Mouse (Mus musculus): ENCODE results near the gene Lama5. TPM values are rescaled to one million over a fixed set of nuclear protein-coding genes. Genes with fewer than 3 reads are reported as not detected.
A peak's percentile ranks its signal among the peaks of the same experiment; 100 is the strongest.

Lama5 gene
- polyA plus RNA-seq, 1 experiment from 2014 or later = 22.5 TPM

DNA sequence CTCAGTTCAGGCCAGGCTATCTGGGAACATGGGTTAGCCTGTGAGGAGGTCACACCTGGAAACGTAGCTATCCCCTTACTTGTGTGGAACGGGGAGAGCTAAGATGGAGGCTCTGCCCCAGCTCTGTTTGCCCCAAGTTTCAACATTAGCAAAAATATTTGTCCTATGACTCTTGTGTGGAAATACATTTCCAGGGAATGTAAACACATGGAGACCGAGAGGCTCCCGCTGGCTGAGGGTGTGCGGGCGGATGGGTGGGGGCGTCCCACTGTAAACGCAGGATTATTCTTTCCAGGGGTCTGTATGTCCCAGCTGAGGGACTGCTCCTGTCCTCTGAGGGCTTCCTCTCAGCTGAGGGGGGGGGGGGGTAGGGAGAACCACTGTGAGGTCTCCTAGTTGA is 8.7 kb upstream of the Lama5 start:
- Histone ChIP-seq H3K9me3 (no peaks in the 10 kb centered on the region), H3K4me3 (no peak overlapping the region), H3K36me3 (no peaks in the 10 kb centered on the region), H3K27ac (replicated peaks) (peak overlapping the region; percentile 93), H3K4me2 (no peak overlapping the region), H3K9ac (no peak overlapping the region), H3K27me3 (replicated peaks) (no peaks in the 10 kb centered on the region), H3K4me1 (peaks cover 56% of the 10 kb centered on the region)
- WGBS = 86% methylated on average over 8 of the region's 8 CpGs
- ATAC-seq (ENCODE audit: extremely low read depth, insufficient number of reproducible peaks, low FRiP score, low TSS enrichment) = no peak

DNA sequence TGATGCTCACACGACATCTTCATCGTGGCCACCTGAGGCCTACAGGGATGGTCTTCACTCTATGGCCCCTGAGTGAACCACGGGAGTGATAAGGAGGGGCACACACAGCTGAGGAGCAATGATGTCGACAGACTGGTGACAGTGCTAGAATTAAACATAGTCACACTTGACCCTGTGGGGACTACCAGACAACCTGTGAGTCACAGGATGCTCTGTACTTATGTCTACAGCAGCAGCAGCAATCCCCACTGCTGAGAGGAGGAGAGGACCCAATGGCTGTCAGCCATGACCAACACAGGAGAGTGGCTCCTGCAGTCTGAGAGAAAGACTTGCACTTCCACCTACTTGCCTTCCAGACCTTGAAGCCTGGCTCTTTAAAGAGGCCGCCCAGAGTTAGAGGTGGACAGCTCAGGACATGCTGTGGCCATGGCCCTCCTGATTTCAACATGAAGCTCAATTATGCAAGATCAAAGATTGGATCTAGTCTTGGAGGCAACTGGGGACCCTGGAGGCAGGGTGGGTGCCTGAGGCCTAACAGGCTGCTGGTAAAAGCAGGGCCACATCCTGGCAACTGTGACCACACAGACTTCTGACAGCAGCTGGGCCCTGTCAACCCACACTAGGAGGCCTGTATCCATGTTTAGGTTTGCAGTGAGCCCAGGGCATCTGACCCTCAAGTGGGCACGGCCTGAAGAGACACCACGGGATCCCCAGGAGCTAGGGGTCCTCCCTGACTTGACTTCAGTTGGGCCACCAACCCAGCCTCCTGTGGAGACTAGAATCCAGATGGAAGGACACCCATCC is 7.6 kb upstream of the Lama5 start:
- no peak for ATAC-seq (ENCODE audit: extremely low read depth, insufficient number of reproducible peaks, low FRiP score, low TSS enrichment)
- H3K4me1 ChIP-seq = peaks cover 66% of the 10 kb centered on the region

DNA sequence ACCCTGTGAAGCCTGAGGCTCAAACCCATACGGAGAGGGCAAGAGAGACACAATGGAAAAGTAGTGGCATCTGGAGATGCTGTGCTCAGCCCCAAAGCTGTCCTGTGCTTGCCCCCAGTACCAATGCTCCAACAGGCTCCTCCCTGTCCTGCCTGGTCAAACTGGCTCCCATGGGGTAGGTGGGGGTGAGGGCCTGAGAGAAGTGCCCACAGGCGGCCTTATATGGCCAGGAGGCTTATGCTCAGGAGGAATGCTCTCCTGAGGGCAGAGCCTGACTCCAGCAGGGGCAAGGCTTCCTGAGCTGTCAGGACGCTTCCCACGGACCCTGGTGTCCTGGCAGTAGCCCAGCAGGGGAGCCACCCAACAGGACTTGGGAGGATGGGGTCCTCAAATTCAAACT is 4.8 kb upstream of the Lama5 start:
- Histone ChIP-seq H3K4me2 (no peak overlapping the region), H3K27me3 (replicated peaks) (peaks cover 8% of the 10 kb centered on the region), H3K9ac (peak overlapping the region; percentile 55; the same call in 1 of the 2 replicates), H3K4me3 (no peak overlapping the region), H3K4me1 (peaks cover 79% of the 10 kb centered on the region), H3K27ac (replicated peaks) (peak overlapping the region; percentile 67), H3K9me3 (no peaks in the 10 kb centered on the region), H3K36me3 (no peaks in the 10 kb centered on the region)
- 40% methylated on average over 4 of the region's 4 CpGs for WGBS
- ATAC-seq (ENCODE audit: extremely low read depth, insufficient number of reproducible peaks, low FRiP score, low TSS enrichment) = no peak

More for the DNA sequence above, 7.6 kb upstream of the Lama5 start:
- Histone ChIP-seq H3K9ac (no peak overlapping the region), H3K36me3 (no peaks in the 10 kb centered on the region), H3K27ac (replicated peaks) (peak overlapping the region; percentile 67), H3K9me3 (no peaks in the 10 kb centered on the region), H3K4me3 (no peak overlapping the region), H3K27me3 (replicated peaks) (no peaks in the 10 kb centered on the region), H3K4me2 (no peak overlapping the region)
- WGBS = 48% methylated on average over 7 of the region's 7 CpGs

DNA sequence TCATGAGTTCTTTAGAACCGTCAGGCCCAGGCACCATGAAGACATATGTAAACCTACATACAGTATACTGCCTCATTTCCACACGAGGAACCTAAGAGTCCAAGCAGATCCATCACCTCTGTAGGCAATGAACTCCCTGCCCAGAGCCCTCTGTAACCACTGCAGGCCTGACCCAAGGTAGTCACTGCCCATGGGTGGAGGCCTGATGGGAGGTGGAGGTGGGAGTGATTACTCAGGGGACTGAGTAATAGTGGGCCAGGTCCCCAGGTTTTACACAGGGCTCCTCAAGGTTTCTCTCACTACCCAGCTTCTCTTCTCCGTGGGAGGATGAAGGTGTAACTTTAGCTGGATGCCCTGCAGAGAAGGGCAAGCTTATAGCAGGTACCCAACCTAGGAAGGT is 3.5 kb upstream of the Lama5 start:
- Histone ChIP-seq H3K9me3 (no peaks in the 10 kb centered on the region), H3K9ac (no peak overlapping the region), H3K27me3 (replicated peaks) (peaks cover 22% of the 10 kb centered on the region), H3K27ac (replicated peaks) (no peak overlapping the region), H3K4me3 (no peak overlapping the region), H3K36me3 (no peaks in the 10 kb centered on the region), H3K4me2 (no peak overlapping the region), H3K4me1 (peaks cover 74% of the 10 kb centered on the region)
- 67% methylated on average over 3 of the region's 3 CpGs for WGBS
- no peak for ATAC-seq (ENCODE audit: extremely low read depth, insufficient number of reproducible peaks, low FRiP score, low TSS enrichment)

DNA sequence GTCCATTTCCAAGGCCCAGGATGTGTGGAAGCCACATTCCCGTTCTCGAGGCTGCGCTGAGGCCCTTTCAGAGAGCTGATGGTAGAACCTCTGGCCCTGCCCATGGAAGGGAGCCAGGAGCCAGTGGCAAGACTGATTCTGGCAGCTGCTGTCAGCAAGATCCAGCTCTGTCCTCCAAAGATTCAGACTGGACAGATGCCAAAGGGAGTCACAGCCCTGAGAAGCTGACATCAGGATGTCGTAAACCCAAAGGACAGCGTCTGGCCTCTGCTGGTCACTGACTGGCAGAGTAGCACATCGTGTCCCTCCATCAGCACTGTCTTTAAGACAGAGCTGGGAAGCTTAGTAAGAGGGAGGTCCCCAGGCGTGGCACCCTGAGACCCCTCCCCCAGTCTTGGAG is 2.9 kb upstream of the Lama5 start:
- ATAC-seq (ENCODE audit: extremely low read depth, insufficient number of reproducible peaks, low FRiP score, low TSS enrichment) = no peak
- Histone ChIP-seq H3K36me3 (no peaks in the 10 kb centered on the region), H3K4me3 (no peak overlapping the region), H3K4me2 (no peak overlapping the region; the same call in 1 of the 2 replicates), H3K9ac (peak overlapping the region; percentile 15; the same call in 1 of the 2 replicates), H3K27me3 (replicated peaks) (peaks cover 27% of the 10 kb centered on the region), H3K27ac (replicated peaks) (peak overlapping the region; percentile 73), H3K4me1 (peaks cover 73% of the 10 kb centered on the region), H3K9me3 (no peaks in the 10 kb centered on the region)
- 30% methylated on average over 7 of the region's 7 CpGs for WGBS

DNA sequence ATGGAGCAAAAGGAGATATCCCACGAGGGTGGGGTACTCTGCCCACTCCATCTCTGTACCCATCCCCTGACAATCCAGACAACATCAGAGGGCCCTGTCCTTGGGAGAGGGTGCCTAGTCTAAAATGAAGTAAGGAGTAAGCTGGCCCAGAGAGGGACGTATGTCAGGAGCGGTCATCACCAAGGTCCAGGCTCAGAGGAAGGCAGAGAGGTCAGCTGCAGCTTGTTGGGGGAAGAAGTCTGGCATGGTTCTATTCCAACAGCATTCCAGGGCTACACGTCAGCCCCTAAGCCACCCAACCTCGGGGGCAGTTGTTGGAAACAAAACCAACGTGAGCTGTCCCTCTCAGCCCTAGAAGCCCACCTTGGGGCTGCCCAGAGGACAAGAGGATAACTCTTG is 2.4 kb upstream of the Lama5 start:
- H3K4me1 ChIP-seq = peaks cover 73% of the 10 kb centered on the region

DNA sequence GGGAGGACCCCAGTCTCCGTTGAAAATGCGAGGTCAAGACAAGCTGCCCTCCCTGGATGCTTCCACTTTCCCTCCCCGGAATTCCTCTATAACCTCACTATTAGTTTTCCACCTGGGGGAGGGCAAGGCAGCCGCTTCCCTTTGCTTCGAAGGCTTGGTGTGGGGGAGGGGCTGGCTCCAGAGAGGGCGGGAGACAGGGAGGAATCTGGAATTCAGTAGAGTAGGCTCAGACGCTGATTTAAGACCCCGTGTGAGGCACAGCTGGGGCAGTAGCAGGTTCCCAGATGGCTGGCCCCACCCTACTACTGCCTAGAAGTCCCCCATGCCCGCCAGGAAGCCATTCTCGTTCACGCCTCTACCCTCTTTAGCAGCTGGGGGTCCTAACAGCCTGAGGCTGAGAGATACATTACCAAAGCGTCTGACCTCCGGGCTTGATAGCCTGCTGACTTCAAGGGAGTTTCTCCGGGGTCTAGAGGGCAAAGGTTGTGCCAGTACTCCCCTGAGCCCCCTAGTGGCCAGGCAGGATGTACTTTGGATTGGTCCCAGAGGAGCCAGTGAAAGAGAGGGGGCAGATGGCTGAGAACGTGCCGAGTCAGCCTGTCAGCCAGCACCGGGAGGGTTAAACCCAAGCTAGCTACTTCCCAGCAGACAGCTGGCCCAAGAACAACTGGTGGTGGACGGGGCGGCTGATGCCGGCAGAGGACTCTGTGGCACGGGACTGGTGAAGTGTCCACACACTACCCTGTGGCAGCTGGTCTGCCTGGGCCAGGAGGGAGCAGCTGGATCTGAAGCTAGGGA is 1.8 kb upstream of the Lama5 start:
- Histone ChIP-seq H3K36me3 (no peaks in the 10 kb centered on the region), H3K27ac (replicated peaks) (peak overlapping the region; percentile 73), H3K4me1 (peaks cover 73% of the 10 kb centered on the region), H3K9ac (peak overlapping the region; percentile 33; the same call in 1 of the 2 replicates), H3K9me3 (no peaks in the 10 kb centered on the region), H3K4me3 (peak overlapping the region; percentile 13), H3K27me3 (replicated peaks) (peaks cover 35% of the 10 kb centered on the region), H3K4me2 (peak overlapping the region; percentile 55)
- 3% methylated on average over 21 of the region's 21 CpGs for WGBS
- ATAC-seq (ENCODE audit: extremely low read depth, insufficient number of reproducible peaks, low FRiP score, low TSS enrichment) = no peak

More for the DNA sequence above, 2.4 kb upstream of the Lama5 start:
- Histone ChIP-seq H3K4me2 (peak overlapping the region; percentile 55), H3K36me3 (no peaks in the 10 kb centered on the region), H3K27me3 (replicated peaks) (peaks cover 32% of the 10 kb centered on the region), H3K27ac (replicated peaks) (peak overlapping the region; percentile 73), H3K9ac (peak overlapping the region; percentile 15; the same call in 1 of the 2 replicates), H3K9me3 (no peaks in the 10 kb centered on the region), H3K4me3 (no peak overlapping the region)
- WGBS = 48% methylated on average over 6 of the region's 6 CpGs
- ATAC-seq (ENCODE audit: extremely low read depth, insufficient number of reproducible peaks, low FRiP score, low TSS enrichment) = no peak

DNA sequence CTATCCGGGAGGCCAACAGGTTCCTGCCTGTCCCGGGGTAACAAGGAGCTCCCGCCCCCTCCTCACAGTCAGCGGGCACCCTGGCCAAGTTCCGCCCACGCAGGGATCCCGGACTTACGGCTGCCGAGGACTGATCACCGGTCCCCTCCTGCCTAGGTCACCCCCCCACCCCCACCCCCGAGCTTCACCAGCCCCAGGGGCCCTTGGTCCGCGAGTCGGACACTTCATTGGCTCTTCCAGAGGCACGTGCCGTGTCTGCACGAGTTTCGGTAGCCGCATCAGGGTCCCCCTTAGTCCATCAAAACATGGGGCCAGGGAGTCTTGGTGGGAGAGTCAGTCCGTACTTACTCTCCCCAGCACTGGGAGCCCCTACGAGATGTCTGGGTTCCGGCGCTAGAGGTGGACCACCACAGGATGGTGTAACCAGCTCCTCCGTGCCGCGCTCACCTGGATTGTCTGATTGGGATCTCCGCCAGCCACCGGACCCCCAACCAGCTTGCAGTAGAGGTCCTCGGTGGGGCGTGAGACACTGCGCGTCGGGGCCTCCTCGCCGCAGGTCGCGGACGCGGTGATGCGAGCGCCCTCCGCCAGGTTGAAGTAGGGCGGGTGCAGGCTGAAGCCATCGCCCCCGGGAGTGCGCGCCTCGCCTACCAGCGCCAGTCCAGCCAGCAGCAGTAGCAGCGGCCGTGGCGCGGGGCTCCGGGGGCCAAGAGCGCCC is 456 bp downstream of the Lama5 start:
- WGBS = 0% methylated on average over 55 of the region's 55 CpGs

DNA sequence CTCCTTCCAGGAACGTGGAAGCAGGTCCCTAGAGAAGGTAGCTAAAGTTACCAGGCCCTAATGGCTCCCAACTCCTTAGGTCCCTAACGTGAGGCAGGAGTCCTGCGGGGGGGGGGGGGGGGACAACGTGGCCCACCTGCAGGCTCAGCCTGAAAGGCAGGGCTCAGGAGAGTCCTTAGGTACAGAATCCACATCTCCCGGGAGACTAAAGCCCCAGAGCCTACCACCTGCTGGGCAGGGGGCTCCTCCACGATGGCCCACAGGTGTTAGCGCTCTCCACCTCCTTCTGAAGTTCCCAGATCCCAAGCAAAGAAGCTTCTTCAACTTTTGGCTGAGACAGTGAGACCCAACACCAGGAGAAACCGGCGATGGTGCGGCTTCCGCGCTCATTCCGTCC is 1.0 kb downstream of the Lama5 start:
- peaks cover 35% of the 10 kb centered on the region for H3K27me3 ChIP-seq (replicated peaks)
- peak overlapping the region; percentile 81 for H3K4me2 ChIP-seq
- 4% methylated on average over 13 of the region's 13 CpGs for WGBS
- peaks cover 75% of the 10 kb centered on the region for H3K4me1 ChIP-seq
- H3K9me3 ChIP-seq = no peaks in the 10 kb centered on the region
- no peak for ATAC-seq (ENCODE audit: extremely low read depth, insufficient number of reproducible peaks, low FRiP score, low TSS enrichment)
- peak overlapping the region; percentile 72 for H3K4me3 ChIP-seq
- peak overlapping the region; percentile 86 for H3K9ac ChIP-seq
- H3K27ac ChIP-seq (replicated peaks) = peak overlapping the region; percentile 66; the same call in 1 of the 2 replicates
- H3K36me3 ChIP-seq = peaks cover 4% of the 10 kb centered on the region; the same call in 1 of the 2 replicates

More for the DNA sequence above, 456 bp downstream of the Lama5 start:
- peak overlapping the region; percentile 81 for H3K4me2 ChIP-seq
- no peaks in the 10 kb centered on the region for H3K9me3 ChIP-seq
- peak overlapping the region; percentile 72 for H3K4me3 ChIP-seq
- ATAC-seq (ENCODE audit: extremely low read depth, insufficient number of reproducible peaks, low FRiP score, low TSS enrichment) = no peak
- H3K36me3 ChIP-seq = peaks cover 4% of the 10 kb centered on the region; the same call in 1 of the 2 replicates
- peaks cover 35% of the 10 kb centered on the region for H3K27me3 ChIP-seq (replicated peaks)
- H3K4me1 ChIP-seq = peaks cover 75% of the 10 kb centered on the region
- peak overlapping the region; percentile 66 for H3K27ac ChIP-seq (replicated peaks)
- peak overlapping the region; percentile 86 for H3K9ac ChIP-seq

DNA sequence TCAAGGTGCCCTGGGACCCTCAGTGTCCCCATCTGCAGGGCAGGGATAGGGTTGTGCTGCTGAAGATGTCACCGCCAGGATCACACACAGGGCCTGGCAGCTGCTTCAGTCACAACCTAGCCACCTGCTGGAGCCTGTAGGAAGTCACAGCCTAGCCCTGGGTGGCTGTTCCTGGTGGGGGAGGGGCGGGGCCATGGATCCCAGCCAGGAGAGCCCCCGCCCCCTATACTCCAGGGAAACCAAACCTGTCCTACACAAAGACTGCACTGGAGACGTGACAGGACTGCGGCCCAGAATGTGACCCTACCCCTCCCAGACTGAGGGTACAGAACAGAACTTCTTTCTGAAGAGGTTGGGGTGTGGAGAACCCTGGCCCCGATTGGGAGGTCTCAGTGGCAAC is 3.4 kb downstream of the Lama5 start:
- Histone ChIP-seq H3K9me3 (no peaks in the 10 kb centered on the region), H3K4me1 (peaks cover 79% of the 10 kb centered on the region), H3K9ac (peak overlapping the region; percentile 54), H3K36me3 (peaks cover 4% of the 10 kb centered on the region; the same call in 1 of the 2 replicates), H3K27ac (replicated peaks) (no peak overlapping the region), H3K4me3 (no peak overlapping the region), H3K4me2 (peak overlapping the region; percentile 24), H3K27me3 (replicated peaks) (peaks cover 35% of the 10 kb centered on the region)
- ATAC-seq (ENCODE audit: extremely low read depth, insufficient number of reproducible peaks, low FRiP score, low TSS enrichment) = peak; percentile 18; the same call in 1 of the 2 replicates
- WGBS = 13% methylated on average over 6 of the region's 6 CpGs

DNA sequence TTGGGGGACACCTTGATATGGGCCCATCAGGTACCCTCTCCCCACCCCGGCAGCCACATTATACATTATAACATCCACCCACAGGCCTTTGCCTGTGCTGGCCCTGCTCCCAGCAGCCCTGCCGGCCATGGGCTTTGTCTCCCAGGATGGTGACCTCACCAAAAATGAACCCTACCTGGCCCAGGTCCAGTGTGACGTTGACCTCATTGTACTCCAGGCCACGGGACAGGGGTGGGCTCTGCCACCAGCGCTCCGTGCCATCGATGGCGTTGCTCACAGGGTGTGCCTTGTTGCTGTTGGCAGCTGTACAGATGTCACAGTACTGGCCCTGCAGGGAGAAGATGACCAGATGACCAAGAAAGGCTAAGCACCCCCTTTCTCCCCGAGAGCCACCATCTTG is 4.6 kb downstream of the Lama5 start:
- ATAC-seq (ENCODE audit: extremely low read depth, insufficient number of reproducible peaks, low FRiP score, low TSS enrichment) = no peak
- peaks cover 31% of the 10 kb centered on the region for H3K27me3 ChIP-seq (replicated peaks)
- H3K4me2 ChIP-seq = no peak overlapping the region
- peaks cover 4% of the 10 kb centered on the region; the same call in 1 of the 2 replicates for H3K36me3 ChIP-seq
- H3K27ac ChIP-seq (replicated peaks) = no peak overlapping the region
- no peaks in the 10 kb centered on the region for H3K9me3 ChIP-seq
- H3K4me3 ChIP-seq = no peak overlapping the region
- H3K9ac ChIP-seq = no peak overlapping the region
- WGBS = 75% methylated on average over 9 of the region's 9 CpGs
- H3K4me1 ChIP-seq = peaks cover 80% of the 10 kb centered on the region

Measured in heart, embryonic 13.5 days (tissue).